8 mouse cellular contexts compared by ENCODE assay signal in the genomic region with DNA sequence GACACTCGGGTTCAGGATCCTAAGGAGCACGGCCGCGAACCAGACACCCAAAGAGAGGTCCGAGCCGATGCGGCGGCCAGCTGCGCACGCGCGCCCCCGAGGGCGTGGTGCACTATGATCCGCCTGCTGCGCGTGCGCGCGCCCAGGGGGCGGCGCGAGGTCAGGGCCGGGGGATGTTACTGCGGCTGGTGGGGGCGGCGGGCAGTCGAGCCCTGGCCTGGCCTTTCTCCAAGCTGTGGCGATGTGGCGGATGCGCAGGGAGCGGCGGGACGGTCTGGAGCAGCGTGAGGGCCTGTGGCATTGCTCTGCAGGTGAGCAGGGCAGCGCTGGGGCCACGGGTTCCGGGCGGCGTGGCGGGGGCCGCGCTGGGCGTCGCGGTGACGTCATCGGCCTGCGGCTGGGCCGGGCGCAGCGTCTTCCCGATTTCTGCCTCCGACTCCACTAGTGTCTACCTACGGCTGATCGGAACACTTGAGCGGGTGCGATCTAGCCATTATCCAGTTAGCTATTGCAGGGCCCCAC. TPM values are rescaled to one million over a fixed set of nuclear protein-coding genes. Genes with fewer than 3 reads are reported as not detected.
DNase-seq lines count a peak whose midpoint lies in the region; ATAC-seq and TF ChIP-seq lines count a peak whose summit lies in the region.

TSS of gene Afg3l1 (plus strand) at position 167 of the 522 bp plus-strand sequence.

- H3K9me3 ChIP-seq in CH12.LX (replicated peaks; ENCODE audit: low read length): no peaks in the 10 kb centered on the region
- no peaks in the 10 kb centered on the region for H3K9me3 ChIP-seq in forebrain, embryonic 12.5 days
- no peaks in the 10 kb centered on the region for H3K9me3 ChIP-seq in heart, postnatal 0 days (replicated peaks; ENCODE audit: control insufficient read depth, low read length)
- no peaks in the 10 kb centered on the region for H3K9me3 ChIP-seq in liver, embryonic 16.5 days (replicated peaks; ENCODE audit: control insufficient read depth, low read length)
- H3K9me3 ChIP-seq in neural tube, embryonic 13.5 days: no peaks in the 10 kb centered on the region

- H3K79me2 ChIP-seq in CH12.LX (replicated peaks; ENCODE audit: control insufficient read depth, extremely low read depth, insufficient read depth, poor library complexity, severe bottlenecking): peaks cover 26% of the 10 kb centered on the region

- peak within 1 kb of the TSS; percentile 83 for H3K27ac ChIP-seq in CH12.LX (ENCODE audit: insufficient read depth, low read depth)
- H3K27ac ChIP-seq in forebrain, embryonic 12.5 days: peak within 1 kb of the TSS; percentile 91
- H3K27ac ChIP-seq in heart, postnatal 0 days (ENCODE audit: low read depth): peak within 1 kb of the TSS; percentile 79
- peak within 1 kb of the TSS; percentile 87 for H3K27ac ChIP-seq in liver, embryonic 16.5 days (ENCODE audit: low read length)
- peak within 1 kb of the TSS; percentile 96 for H3K27ac ChIP-seq in neural tube, embryonic 13.5 days (replicated peaks)
- H3K27ac ChIP-seq in testis, adult 2 months (ENCODE audit: control insufficient read depth, insufficient read depth, low read depth, low read length): peak within 1 kb of the TSS; percentile 97

- TF ChIP-seq CTCF in CH12.LX (conservative IDR thresholded peaks at IDR 0.05 in 1 of 2, IDR thresholded peaks at IDR 0.05 in 1 of 2; ENCODE audit: low read depth in 2 of 2, low read length in 2 of 2): no peak
- TF ChIP-seq CTCF in heart, postnatal 0 days (IDR thresholded peaks at IDR 0.05; ENCODE audit: low read depth): no peak
- TF ChIP-seq CTCF in testis, adult 2 months (IDR thresholded peaks at IDR 0.05; ENCODE audit: control insufficient read depth, insufficient read depth, insufficient replicate concordance, low read depth, low read length): no peak; the same call in 1 of the 2 replicates

- in situ Hi-C loops in CH12.LX (cut with MboI; ENCODE audit: low pct_ligation_motif_present, low pct_unique_long_range_greater_than_20kb, low sequenced_read_pairs): no loop called here

- peaks cover 18 to 27% of the 10 kb centered on the region in 2 experiments for H3K36me3 ChIP-seq in CH12.LX (replicated peaks in 1 of 2; ENCODE audit: control insufficient read depth in 1 of 2, insufficient read depth in 1 of 2, low read length in 1 of 2)
- peaks cover 26% of the 10 kb centered on the region for H3K36me3 ChIP-seq in forebrain, embryonic 12.5 days (replicated peaks)
- peaks cover 22% of the 10 kb centered on the region for H3K36me3 ChIP-seq in heart, postnatal 0 days (replicated peaks; ENCODE audit: control insufficient read depth, insufficient read depth, low read length)
- peaks cover 11% of the 10 kb centered on the region for H3K36me3 ChIP-seq in liver, embryonic 16.5 days (ENCODE audit: control insufficient read depth, insufficient read depth)
- H3K36me3 ChIP-seq in neural tube, embryonic 13.5 days: peaks cover 28% of the 10 kb centered on the region
- no peaks in the 10 kb centered on the region for H3K36me3 ChIP-seq in testis, adult 2 months (ENCODE audit: control insufficient read depth, insufficient read depth, low read length)

- H3K27me3 ChIP-seq in CH12.LX (replicated peaks): no peaks in the 10 kb centered on the region
- H3K27me3 ChIP-seq in forebrain, embryonic 12.5 days: no peaks in the 10 kb centered on the region
- H3K27me3 ChIP-seq in heart, postnatal 0 days (ENCODE audit: control insufficient read depth, insufficient read depth, low read length): no peaks in the 10 kb centered on the region
- no peaks in the 10 kb centered on the region for H3K27me3 ChIP-seq in liver, embryonic 16.5 days (ENCODE audit: control insufficient read depth, insufficient read depth, low read depth, low read length)
- no peaks in the 10 kb centered on the region; the same call in 1 of the 2 replicates for H3K27me3 ChIP-seq in neural tube, embryonic 13.5 days
- no peaks in the 10 kb centered on the region for H3K27me3 ChIP-seq in testis, adult 2 months (ENCODE audit: control insufficient read depth, insufficient read depth, low read length)

- H3K4me2 ChIP-seq in CH12.LX (ENCODE audit: insufficient read depth, low read depth, poor library complexity, severe bottlenecking): peak within 1 kb of the TSS; percentile 62
- H3K4me2 ChIP-seq in forebrain, embryonic 12.5 days: peak within 1 kb of the TSS; percentile 85
- H3K4me2 ChIP-seq in heart, postnatal 0 days (ENCODE audit: low read depth, low read length): peak within 1 kb of the TSS; percentile 77
- H3K4me2 ChIP-seq in liver, embryonic 16.5 days (ENCODE audit: low read depth, low read length): peak within 1 kb of the TSS; percentile 72
- H3K4me2 ChIP-seq in neural tube, embryonic 13.5 days: peak within 1 kb of the TSS; percentile 69

- whole genome bisulfite sequencing in forebrain, embryonic 12.5 days: under 1% methylated on average over 58 of the region's 58 CpGs
- under 1% methylated on average over 56 of the region's 58 CpGs for WGBS in heart, postnatal 0 days
- WGBS in liver, embryonic 16.5 days (ENCODE audit: insufficient replicate concordance): under 1% methylated on average over 55 of the region's 58 CpGs
- 1% methylated on average over 44 of the region's 58 CpGs for WGBS in neural tube, embryonic 13.5 days

- peak within 1 kb of the TSS; percentile 93 for H3K9ac ChIP-seq in CH12.LX (ENCODE audit: insufficient read depth, low read depth)
- peak within 1 kb of the TSS; percentile 84 for H3K9ac ChIP-seq in forebrain, embryonic 12.5 days
- H3K9ac ChIP-seq in heart, postnatal 0 days (replicated peaks; ENCODE audit: low read depth, low read length): peak within 1 kb of the TSS; percentile 63
- H3K9ac ChIP-seq in liver, embryonic 16.5 days (ENCODE audit: low read depth, low read length): peak within 1 kb of the TSS; percentile 77
- H3K9ac ChIP-seq in neural tube, embryonic 13.5 days: peak within 1 kb of the TSS; percentile 81

- peaks cover 13 to 24% of the 10 kb centered on the region in 2 experiments for H3K4me1 ChIP-seq in CH12.LX (ENCODE audit: control insufficient read depth in 1 of 2, insufficient read depth in 2 of 2)
- H3K4me1 ChIP-seq in forebrain, embryonic 12.5 days: peaks cover 23% of the 10 kb centered on the region
- H3K4me1 ChIP-seq in heart, postnatal 0 days (ENCODE audit: control insufficient read depth, insufficient read depth): peaks cover 12% of the 10 kb centered on the region
- peaks cover 18% of the 10 kb centered on the region for H3K4me1 ChIP-seq in liver, embryonic 16.5 days (ENCODE audit: control insufficient read depth, low read depth, low read length)
- H3K4me1 ChIP-seq in neural tube, embryonic 13.5 days (replicated peaks): peaks cover 22% of the 10 kb centered on the region
- H3K4me1 ChIP-seq in testis, adult 2 months (ENCODE audit: control insufficient read depth, insufficient read depth, low read length): peaks cover 11% of the 10 kb centered on the region

- DNase-seq in CH12.LX (ENCODE audit: extremely low read depth): peak; percentile 84
- peak; percentile 74 for DNase-seq in c-Kit-positive CD71-positive TER-119-negative erythroid progenitor cells, embryonic 14.5 days (ENCODE audit: low read depth)
- DNase-seq in heart, postnatal 0 days (ENCODE audit: low spot score): peak; percentile 85
- peak; percentile 95 to 98 for DNase-seq in kidney, postnatal 4 days

- TF ChIP-seq RAD21 in CH12.LX (IDR thresholded peaks at IDR 0.05; ENCODE audit: low read depth, low read length): no peak

- TF ChIP-seq POLR2A in CH12.LX (IDR thresholded peaks at IDR 0.05; ENCODE audit: low read depth, low read length): peak; percentile 94
- TF ChIP-seq POLR2A in testis, adult 2 months (IDR thresholded peaks at IDR 0.05; ENCODE audit: control insufficient read depth, low read depth, low read length): peak; percentile 53

- H3K4me3 ChIP-seq in CH12.LX (replicated peaks in 1 of 3; ENCODE audit: low read depth in 2 of 3, low read length in 2 of 3, poor library complexity in 1 of 3): peak within 1 kb of the TSS; percentile 80 to 100 (median 86)
- H3K4me3 ChIP-seq in forebrain, embryonic 12.5 days (replicated peaks): peak within 1 kb of the TSS; percentile 66
- peak within 1 kb of the TSS; percentile 81 for H3K4me3 ChIP-seq in heart, postnatal 0 days (ENCODE audit: low read depth, low read length)
- peak within 1 kb of the TSS; percentile 80 for H3K4me3 ChIP-seq in liver, embryonic 16.5 days (ENCODE audit: low read depth, low read length)
- peak within 1 kb of the TSS; percentile 77 for H3K4me3 ChIP-seq in neural tube, embryonic 13.5 days
- peak within 1 kb of the TSS; percentile 99 for H3K4me3 ChIP-seq in testis, adult 2 months (ENCODE audit: control insufficient read depth, low read depth, low read length)

- dilution Hi-C loops in CH12.LX (cut with MboI; ENCODE audit: extremely low pct_ligation_motif_present, extremely low pct_unique_long_range_greater_than_20kb, low sequenced_read_pairs): no loop called here

- no peak for TF ChIP-seq EP300 in CH12.LX (IDR thresholded peaks at IDR 0.05; ENCODE audit: low read length)
- no peak for TF ChIP-seq EP300 in heart, postnatal 0 days (IDR thresholded peaks at IDR 0.05; ENCODE audit: low read depth)

- peak; percentile 92 for ATAC-seq in forebrain, embryonic 12.5 days (ENCODE audit: low FRiP score)
- ATAC-seq in heart, postnatal 0 days (ENCODE audit: insufficient read depth, low read depth): peak; percentile 94
- peak; percentile 95 for ATAC-seq in liver, embryonic 16.5 days (ENCODE audit: low read depth)
- ATAC-seq in neural tube, embryonic 13.5 days (ENCODE audit: low read depth): peak; percentile 90

TF ChIP-seq in CH12.LX, 34 proteins besides CTCF, POLR2A, EP300 and RAD21 (continues in another document):
- TF ChIP-seq E2F4 (IDR thresholded peaks at IDR 0.05; ENCODE audit: insufficient replicate concordance, low read depth, low read length) (no peak), ELF1 (IDR thresholded peaks at IDR 0.05; ENCODE audit: low read depth, low read length) (peak; percentile 78), MYC (IDR thresholded peaks at IDR 0.05; ENCODE audit: low read depth, low read length) (no peak), TBP (conservative IDR thresholded peaks at IDR 0.05; ENCODE audit: low read depth, low read length) (peak; percentile 49; the same call in 1 of the 2 replicates), NELFE (IDR thresholded peaks at IDR 0.05; ENCODE audit: low read depth, low read length) (peak; percentile 94), JUND (conservative IDR thresholded peaks at IDR 0.05; ENCODE audit: low read depth, low read length) (no peak), ZC3H11A (IDR thresholded peaks at IDR 0.05; ENCODE audit: low read depth, low read length) (no peak)

RNA-seq across cellular contexts. Expression of gene Afg3l1, which starts in this region (rescaled TPM):
- total RNA-seq in CH12.LX (2012; rRNA removed) (36.0 and 36.2 TPM in 2 replicates), CH12.LX (2014; rRNA removed) (16.4 and 20.3 TPM in 2 replicates)
- 47.6 and 48.0 TPM in 2 replicates for polyA plus RNA-seq in CH12.LX (2012; ENCODE audit: insufficient read length, low read depth)
- 69.7 and 71.1 TPM in 2 replicates for polyA plus RNA-seq in forebrain, embryonic 12.5 days (2016; fragmentation: Nextera tagmentation; extraction: Ambion mirVana)
- total RNA-seq in heart, postnatal 0 days (2014; rRNA removed; ENCODE audit: low replicate concordance): 16.7 and 31.6 TPM in 2 replicates
- 39.9 and 41.2 TPM in 2 replicates for polyA plus RNA-seq in heart, postnatal 0 days (2015; fragmentation: Nextera tagmentation; extraction: Ambion mirVana)
- polyA plus RNA-seq in liver, embryonic 16.5 days (2015; fragmentation: Nextera tagmentation; extraction: Ambion mirVana): 21.9 and 24.0 TPM in 2 replicates
- polyA plus RNA-seq in neural tube, embryonic 13.5 days (2015; fragmentation: Nextera tagmentation; extraction: Ambion mirVana): 50.8 and 54.0 TPM in 2 replicates
- 29.5 and 30.4 TPM in 2 replicates for polyA plus RNA-seq in testis, adult 2 months (2012; rRNA removed)

Comparison
In these comparisons a context has a peak if more than half of its experiments do, and no peak if none do; other contexts are left out.
1. Peak in every context shown above with its lines: DNase-seq, ATAC-seq, H3K4me3 ChIP-seq and H3K27ac ChIP-seq.